Mouse (Mus musculus) thymus, postnatal 14 days (tissue): ENCODE data around the gene Map1s.

Experiments used
- DNase-seq: peaks from one replicate; pipeline ENCODE4 v3.0.0; 2021

The Map1s gene

DNA sequence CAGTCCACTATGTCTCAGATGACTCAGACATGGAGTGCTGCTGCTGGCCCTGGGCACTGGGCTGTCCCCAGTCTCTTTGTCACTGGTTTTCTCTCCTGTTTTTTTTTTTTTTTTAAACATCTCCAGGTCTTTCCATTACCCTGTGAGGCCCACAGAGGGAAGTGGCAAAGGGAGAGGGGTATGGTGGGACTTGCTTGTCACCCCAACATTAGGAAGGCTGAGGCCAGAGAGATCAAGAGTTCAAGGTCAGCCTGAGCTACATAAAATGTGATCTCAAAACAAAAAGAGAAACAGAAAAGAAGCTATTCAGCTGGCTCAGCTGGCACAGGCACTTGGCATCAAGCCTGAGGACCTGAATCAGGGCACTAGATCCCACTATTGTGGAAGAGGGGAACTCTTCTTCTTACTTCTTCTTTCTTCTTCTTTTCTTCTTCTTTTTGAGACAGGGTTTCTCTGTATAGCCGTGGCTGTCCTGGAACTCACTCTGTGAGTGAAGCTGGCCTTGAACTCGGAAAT is 4.8 kb upstream of the Map1s start:
- DNase-seq, result no peak

DNA sequence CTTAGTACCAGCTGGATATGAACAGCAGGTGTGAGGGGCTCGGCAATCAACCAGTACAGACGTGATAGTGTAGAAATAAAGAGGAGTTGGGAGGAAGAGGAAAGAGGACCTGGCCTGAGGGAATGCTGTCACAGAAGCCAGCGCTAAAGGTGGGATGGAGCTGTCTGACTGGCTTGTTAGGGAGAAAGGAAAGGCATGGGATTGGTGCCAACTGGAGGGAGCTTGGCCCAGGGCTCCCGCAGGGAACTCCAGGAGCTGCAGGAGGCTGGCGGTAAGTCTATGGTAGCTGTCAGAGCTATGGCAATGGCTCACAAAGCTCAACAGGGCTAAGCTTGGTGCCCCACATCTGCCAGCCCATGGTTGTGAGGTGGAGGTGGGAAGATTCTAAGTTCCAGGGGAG is 3.5 kb upstream of the Map1s start:
- no peak for DNase-seq

DNA sequence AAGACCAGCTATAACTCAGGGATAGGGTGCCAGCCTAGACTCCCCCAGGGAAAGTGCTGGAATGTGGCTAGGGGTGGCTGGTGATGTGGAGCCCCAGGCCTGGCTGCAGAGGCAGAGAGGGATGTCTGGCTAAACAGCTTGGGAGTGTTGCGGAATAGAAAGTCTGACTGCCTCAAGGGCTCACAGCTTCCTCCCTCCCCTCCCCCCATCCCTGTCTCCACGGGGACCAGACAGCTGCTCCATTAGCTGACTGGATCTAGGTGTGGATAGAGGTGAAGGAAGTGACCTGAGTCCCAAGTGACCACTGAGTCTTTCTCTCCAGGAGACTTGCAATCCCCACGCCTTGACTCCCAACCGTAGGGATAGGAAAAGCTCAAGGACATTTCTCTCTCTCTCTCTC is 2.6 kb upstream of the Map1s start:
- DNase-seq, result no peak

DNA sequence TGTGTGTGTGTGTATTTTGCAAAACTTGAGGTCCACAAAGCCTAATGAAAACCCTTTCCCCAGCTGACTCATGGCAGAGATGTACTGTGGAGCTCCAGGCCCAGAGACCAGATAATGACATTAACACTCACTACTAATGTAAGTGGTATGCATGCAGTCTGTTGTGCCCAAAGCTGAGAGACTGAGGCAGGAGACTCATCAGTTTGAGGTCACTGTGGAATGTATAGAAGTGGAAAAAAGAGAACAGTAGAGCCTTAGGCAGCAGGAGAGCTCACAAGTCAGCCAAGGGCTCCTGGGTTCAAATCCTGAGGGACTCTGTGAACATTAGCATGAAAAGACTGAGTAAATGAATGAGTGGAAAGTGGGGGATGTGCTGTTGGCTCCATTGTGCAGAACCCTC is 2.1 kb upstream of the Map1s start:
- no peak for DNase-seq

DNA sequence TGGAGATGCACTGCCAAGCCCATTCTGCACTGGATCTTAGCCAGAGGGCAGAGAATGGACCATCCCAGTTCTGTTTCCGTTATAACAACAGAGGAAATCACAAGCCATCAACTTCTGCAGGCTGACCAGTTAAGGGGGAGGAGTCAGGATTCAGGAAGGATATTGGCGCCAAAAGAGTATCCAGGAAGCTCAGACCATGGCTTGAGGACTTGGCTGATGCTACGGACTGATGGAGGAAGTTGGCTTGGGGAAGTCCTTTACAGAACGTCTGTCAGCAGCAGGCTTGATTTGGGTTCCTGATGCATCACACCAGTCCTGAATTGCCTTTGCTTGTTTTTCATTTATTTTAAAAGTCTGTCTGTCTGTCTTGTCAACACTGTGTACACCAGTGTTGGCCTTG is 1.2 kb upstream of the Map1s start:
- DNase-seq, result no peak

DNA sequence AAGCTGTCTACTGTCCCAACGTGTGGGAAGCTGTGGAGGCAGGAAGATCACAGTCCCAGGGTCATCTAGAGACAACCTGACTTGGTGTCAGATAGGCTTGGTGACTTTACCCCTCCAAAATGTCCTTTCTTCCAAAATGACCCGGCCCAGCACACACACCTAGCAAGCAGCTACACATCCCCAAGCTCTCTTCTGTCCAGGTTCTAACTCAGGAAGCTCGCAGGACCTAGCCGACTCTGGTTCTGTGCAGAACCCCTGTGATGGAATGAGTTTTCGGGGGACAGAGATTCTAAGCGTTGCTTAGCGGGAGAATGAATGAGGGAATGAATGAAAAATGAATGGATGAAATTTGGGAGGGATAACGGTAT is 285 bp upstream of the Map1s start:
- DNase-seq, result no peak

DNA sequence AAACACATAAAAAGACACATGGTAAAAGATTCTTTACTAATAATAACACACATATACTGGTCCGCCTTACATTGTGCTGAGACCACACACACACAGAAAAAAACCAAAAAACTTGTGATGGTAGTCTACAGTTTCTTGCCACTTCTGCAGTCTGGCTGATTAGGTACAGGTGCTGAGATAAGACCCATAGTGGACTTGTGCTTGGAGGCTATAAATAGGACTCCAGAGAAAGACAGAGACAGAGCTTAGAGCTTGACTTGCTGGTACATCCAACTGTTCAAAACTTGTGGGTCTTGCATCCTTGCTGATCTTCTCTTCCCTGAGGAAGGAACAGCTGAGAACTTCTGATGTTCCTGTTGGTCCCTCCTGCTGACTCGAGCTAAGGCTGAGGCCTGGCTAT is 1.8 kb downstream of the Map1s start:
- no peak for DNase-seq

DNA sequence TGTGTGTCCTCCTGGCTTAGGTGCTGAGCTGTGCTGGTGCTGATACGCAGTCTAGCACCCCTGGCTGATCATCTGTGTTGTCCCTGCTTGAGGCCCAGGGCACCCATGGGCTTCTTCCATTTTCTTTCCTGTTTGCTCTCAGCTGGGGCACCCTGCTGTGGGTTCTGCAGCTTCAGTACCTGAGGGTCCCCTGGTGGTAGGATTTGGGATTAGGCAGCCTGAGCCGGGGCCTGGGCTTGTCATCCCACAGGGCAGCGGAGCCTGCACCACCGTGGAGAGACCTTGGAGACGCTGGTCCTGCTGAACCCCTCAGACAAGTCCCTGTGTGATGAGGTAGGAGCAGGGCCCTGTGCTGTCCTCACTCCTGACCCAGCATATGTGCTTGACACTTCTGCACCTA is 5.9 kb downstream of the Map1s start:
- DNase-seq, result no peak

DNA sequence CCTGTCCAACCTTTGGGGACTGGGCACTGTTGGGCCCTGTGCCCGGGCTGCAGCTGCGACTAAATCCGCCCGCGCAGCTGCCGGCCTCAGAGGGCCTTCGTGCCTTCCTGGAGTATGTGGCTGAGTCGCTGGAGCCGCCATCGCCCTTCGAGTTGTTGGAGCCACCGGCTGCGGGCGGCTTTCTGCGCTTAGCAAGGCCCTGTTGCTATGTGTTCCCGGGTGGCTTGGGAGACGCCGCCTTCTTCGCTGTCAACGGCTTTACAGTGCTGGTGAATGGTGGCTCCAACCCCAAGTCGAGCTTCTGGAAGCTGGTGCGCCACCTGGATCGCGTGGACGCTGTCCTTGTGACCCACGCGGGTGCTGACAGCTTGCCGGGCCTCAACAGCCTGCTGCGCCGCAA is 7.2 kb downstream of the Map1s start:
- no peak for DNase-seq

DNA sequence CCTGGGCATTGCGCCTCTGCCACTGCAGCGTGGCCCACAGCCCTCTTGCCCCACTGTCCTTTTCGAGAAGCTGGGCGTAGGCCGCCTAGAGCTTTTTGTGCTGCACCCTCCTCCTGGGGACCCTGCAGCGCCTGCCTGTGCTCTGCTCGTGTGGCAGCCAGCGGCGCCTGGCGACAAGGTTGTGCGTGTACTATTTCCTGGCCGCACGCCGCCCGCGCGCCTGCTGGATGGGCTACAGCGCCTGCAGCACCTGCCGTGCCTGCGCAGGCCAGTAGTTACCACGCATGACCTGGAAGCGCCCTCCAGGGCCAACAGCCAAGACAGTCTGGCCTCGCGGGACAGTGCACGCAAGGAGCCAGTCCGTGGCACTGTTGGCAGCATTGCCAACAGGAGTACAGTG is 7.8 kb downstream of the Map1s start:
- no peak for DNase-seq

DNA sequence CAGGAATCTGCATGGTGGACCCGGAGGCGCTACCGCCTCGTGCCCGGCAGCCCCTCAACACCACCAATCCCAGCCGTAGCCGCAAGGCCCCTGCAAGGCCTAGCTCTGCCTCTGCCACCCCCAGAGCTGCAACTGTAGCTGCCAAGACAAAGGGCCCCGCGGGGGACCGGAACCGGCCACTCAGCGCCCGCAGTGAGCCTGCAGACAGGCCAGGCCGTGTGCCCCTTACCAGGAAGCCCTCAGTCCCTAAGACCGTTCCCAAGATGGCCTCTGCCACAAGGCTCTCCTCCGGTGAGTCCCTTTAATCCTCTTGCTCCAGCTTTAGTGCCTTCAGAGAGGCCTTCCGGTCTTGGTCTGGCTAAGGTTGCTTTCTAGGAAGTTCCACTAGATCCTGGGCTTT is 9.0 kb downstream of the Map1s start:
- no peak for DNase-seq

DNA sequence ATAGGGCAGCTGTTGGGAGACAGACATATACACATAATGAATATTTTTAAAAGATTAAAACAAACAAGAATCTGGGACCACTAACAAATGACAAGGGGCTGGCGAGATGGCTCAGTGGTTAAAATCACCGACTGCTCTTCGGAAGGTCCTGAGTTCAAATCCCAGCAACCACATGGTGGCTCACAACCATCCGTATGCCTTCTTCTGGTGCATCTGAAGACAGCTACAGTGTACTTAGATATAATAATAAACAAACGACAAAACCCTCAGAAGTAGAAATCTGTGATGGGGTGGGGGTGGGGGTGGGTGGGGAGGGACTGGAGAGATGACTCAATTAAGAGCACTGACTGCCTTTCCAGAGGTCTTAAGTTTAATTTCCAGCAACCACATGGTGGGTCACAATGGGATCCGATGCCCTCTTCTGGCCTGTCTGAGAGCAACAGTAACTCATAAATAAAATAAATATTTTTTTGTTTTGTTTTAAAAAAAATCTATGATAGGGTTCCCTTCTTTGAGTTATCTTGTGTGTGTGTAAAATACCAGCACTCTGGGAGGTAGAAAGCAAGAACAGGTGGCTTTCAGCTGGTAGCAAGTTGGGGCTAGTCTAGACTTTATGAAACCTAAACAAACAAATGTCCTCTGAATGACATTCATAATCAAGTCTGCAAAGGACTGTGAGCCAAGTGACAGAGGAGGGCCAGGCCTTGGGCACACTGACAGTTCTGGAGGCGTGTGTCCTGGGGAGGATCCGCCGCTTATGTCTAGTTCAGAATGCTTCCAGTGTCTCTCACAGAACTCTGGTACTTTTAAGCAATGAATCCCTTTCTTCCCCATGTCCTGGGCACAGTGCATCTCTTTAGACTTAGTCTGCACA is 14.6 kb downstream of the Map1s start:
- no peak for DNase-seq

DNA sequence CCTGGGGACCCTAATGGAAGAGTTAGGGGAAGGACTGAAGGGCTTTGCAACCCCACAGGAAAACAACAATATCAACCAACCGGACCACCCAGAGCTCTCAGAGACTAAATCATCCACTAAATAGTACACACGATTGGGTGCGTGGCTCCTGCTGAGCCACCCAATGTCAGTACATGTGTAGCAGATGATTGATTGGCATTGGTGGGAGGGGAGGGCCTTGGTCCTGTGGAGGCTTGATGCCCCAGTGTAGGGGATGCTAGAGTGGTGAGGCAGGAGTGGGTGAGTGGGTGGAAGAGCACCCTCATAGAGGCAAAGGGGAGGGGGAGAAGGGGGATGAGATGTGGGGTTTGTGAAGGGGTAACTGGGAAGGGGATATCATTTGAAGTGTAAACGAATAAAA is 18.4 kb downstream of the Map1s start:
- DNase-seq, result no peak

DNA sequence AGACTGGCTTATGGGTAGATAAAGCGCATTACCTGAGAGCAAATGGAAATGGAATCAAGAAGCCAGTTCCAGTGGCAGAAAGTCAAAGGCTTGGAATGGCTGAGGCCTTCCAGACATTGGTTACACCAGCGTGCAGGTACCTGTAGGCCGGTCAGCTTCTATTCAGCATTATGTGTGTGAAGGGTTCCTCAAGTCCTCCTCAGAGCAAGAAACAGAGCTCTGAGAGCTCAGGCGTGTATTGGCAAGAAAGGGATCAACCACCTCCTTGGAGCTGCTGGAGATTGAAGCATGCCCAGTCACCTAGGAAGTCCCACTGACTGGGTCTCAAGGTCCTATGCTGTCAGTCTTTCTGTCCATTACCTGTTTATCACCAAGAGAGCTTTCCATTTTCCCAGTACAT is 20.0 kb downstream of the Map1s start:
- DNase-seq, result no peak

DNA sequence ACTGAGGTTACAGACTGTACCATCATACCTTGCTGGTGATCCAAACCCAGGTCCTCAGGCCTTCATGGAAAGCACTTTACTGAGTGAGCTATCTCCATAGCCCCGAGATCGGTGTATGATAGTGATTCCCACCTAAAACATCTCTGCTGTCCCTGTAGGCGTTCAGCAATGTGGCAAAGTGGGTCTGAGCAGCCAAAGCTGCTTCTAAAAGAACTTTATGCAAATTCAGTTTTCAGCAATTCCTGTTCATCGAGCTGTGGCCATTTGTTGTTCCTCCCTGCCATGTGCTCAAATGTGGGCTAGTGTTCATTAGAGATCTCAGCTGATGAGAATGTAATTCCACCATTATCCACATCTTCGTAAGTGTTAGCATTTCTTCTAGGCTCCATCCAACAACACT is 20.7 kb downstream of the Map1s start:
- DNase-seq, result no peak

DNA sequence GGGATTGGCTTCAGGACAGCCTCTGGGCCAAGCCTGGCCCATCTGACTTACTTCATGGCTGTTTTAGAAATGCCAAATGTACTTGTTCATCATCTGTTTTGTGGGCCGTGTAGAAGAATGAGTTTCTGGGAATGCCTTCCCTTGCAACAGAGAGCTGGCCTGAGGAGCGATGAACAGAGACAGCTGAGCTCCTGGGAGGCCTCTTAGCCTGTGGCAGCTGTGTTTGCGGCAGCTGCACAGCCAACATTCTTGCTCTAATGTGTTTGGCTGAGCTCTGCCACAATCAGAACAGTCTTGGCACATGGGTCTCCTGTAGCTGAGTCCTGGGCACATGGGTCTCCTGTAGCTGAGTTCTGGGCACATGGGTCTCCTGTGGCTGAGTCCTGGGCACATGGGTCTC is 22.4 kb downstream of the Map1s start:
- no peak for DNase-seq

DNA sequence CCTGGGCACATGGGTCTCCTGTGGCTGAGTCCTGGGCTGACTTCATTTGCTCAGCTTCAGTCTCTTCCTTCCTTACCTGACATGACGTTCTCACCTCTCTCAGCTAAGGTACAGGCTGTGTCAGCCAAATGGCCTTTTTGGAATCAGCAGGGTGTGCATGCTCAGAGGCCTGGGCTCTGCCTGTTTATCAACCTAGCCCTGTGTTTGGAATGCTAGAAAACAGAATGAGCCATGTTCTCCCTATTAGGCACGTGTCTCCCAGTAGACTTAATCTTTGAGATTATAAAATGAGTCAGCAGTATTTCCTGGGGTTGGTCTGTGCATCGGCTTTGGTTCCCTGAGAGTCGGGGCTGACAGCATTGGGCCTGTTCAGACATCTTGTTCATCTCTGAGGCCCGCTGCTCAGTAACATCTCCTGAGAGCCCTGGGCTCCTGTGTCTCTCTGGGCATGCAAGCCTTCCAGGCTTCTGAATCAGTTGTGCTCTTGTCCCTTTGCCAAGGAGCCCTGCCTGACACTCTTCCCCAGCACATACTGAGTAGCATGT is 23.1 kb downstream of the Map1s start:
- no peak for DNase-seq

DNA sequence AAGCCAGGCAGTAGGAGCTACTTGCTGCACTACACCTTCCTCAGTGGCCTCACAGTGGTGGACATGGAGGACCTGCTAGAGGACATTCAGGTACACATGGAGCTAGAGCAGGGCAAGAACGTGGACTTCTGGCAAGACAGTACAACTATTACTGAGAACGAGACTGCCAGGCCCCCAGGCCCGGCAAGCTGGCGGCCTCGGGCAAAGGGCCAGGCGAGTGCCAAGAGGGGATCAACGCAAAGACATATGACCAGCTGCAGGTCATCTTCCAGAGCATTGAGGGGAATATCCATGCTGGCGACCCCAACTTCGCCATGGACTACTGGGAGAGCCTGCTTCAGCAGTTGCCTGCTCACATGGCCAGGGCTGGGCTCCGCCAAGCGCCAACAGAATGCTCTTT is 26.0 kb downstream of the Map1s start:
- no peak for DNase-seq

DNA sequence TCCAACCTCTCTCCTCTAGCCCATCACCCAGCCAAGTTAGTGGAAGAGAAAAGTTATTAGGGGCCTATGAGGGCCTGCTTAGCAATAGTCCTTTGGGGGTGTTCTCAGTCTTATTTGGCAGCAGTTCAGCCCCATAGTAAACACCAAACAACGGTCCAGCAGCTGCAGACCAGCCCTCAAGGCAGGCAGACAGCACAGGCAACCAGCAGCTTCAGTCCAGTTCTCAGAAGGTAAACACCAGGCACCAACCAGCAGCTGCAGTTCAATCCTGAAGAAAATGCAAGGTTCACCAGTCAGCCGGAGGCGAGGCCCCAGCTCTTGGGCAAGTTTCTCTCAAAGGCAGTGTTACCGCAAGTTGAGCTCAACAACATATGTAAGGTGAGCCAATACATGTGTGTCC is 27.3 kb downstream of the Map1s start:
- DNase-seq, result no peak

DNA sequence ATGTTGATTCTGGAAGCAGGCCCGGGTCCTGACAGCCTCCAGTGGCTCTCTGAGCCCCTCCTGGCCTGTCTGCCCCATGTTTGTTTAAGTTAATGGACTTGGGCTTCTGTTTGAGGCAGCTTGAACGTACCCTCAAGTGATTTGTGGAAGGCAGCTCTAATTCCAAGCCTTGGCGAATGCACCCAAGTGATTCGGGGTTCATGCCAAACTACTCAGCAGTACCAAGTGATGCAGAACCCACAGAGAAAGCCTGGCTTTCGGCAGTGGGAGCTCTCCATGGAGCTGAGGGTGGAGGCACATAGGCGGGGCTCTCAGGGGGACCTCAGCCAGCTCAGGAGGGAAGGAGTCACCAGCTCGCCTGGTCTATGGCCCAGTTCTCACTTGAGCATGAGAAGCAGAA is 29.1 kb downstream of the Map1s start:
- no peak for DNase-seq

DNA sequence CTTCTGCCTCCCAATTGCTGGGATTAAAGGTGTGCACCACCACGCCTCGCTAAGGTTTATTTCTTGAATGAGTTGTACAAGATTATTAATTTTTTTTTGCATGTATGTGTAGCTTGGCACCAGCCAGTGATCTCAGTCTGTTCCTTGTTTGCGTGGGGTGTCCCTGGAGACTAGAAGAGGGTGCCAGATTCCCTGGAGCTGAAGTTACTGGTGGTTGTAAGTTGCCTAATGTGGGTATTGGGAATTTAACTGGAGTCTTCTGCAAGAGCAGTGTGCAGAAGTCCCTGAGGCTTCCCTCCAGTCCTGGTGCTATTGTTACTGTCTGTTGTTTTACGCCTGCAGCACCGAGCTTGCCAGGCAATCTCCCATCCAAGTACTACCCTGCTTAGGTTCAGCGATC is 31.5 kb downstream of the Map1s start:
- no peak for DNase-seq

DNA sequence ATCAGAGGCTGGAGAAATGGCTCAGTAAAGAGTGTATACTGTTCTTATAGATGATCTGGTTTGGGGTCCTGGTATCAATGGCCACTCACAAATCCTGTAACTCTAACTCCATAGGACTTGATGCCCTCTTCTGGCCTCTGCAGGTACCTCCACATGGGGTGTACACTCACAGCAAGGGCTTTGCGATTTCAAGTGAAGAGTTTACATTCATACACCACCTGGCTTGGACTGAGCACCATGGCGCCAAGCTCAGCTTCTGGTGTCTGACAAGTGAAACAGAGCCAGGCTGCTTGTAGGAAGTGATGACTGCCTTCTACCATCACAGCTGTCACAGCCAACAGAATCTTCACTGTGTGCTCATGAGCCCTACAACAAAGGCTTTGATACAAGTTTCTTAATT is 35.7 kb downstream of the Map1s start:
- no peak for DNase-seq

DNA sequence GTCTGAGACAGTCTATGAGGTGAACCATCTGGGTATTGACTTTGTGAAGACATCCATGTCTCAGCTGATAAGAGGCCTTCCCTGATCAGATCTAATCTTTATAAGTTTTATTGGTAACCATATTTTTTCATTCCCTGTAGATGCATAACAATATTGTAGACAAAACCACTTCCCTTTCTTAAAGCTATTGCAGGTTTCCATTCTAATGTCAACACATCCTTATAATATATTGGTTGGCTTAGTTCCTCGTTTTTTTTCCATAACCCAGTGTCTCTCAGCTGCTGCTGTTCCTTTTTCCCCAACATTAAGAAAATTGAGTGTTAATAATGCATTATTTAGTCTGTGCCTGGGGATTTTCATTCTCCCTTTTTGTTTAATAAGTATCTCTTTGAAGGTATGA is 37.5 kb downstream of the Map1s start:
- no peak for DNase-seq

DNA sequence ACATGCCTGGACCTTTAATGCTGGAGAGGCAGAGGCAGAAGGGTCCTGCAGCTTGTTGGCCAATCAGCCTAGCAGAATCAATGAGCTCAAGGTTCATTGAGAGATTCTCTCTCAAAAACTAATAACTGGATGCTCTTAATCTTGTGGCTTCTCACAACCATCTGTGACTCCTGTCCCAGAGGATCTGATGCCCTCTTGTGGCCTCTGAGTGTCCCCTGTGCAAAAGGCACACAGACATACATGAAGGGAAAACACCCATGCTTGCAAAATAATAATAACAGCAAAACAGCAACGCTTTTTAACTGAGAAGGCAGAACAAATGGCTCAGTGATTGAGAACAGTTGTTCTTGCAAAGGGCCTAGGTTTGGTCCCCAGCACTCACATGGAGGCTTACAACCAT is 44.1 kb downstream of the Map1s start:
- no peak for DNase-seq
